Mouse (Mus musculus) heart, embryonic 11.5 days (tissue): ENCODE data around the gene Slc39a12. TPM values are rescaled to one million over a fixed set of nuclear protein-coding genes. Genes with fewer than 3 reads are reported as not detected.

Experiments
- ATAC-seq: fragments of 200-750 bp; cut with Nextera tagmentation; replicated peaks from 2 replicates; pipeline ENCODE4 v1.8.0; 2017; ENCODE audit warnings: moderate library complexity; ENCODE audit not compliant: insufficient number of reproducible peaks, low FRiP score, low TSS enrichment
- H3K27ac ChIP-seq: fragments of 300-500 bp; sonication (generic); 2 replicates; pipeline ENCODE4 v1.5.1; 2014; ENCODE audit warnings: mild to moderate bottlenecking, low read depth, low read length
- H3K27me3 ChIP-seq: fragments of 300-500 bp; sonication (generic); 2 replicates; pipeline ENCODE4 v1.6.1; 2014; ENCODE audit warnings: mild to moderate bottlenecking, low read length, mixed read lengths; ENCODE audit not compliant: control insufficient read depth, insufficient read depth
- H3K36me3 ChIP-seq: fragments of 300-500 bp; sonication (generic); 2 replicates; pipeline ENCODE4 v1.6.1; 2014; ENCODE audit warnings: mild to moderate bottlenecking, low read length, moderate library complexity, mixed read lengths; ENCODE audit not compliant: control insufficient read depth, insufficient read depth
- H3K4me1 ChIP-seq: fragments of 300-500 bp; sonication (generic); 2 replicates; pipeline ENCODE4 v1.6.1; 2014; ENCODE audit warnings: low read length; ENCODE audit not compliant: control insufficient read depth, insufficient read depth
- H3K4me2 ChIP-seq: fragments of 300-500 bp; sonication (generic); 2 replicates; pipeline ENCODE4 v1.6.1; 2014; ENCODE audit warnings: mild to moderate bottlenecking, moderate library complexity
- H3K4me3 ChIP-seq: fragments of 300-500 bp; sonication (generic); 2 replicates; pipeline ENCODE4 v1.5.1; 2014; ENCODE audit warnings: low read depth, low read length
- H3K9ac ChIP-seq: fragments of 300-500 bp; sonication (generic); 2 replicates; pipeline ENCODE4 v1.6.1; 2014; ENCODE audit warnings: mild to moderate bottlenecking, low read depth, low read length, moderate library complexity
- H3K9me3 ChIP-seq: fragments of 300-500 bp; sonication (generic); replicated peaks from 2 replicates; pipeline ENCODE4 v1.6.1; 2016; ENCODE audit warnings: low read length; ENCODE audit not compliant: control insufficient read depth
- WGBS: fragments of 180-500 bp; shearing (Covaris S2); extraction: QIAGEN DNeasy Blood & Tissue Kit; methylation state at CpG from one replicate; pipeline ENCODE4 v1.1.7; 2014; ENCODE audit not compliant: insufficient replicate concordance; 5-methylcytosine and 5-hydroxymethylcytosine counted together
- polyA plus RNA-seq: library from polyadenylated mRNA; unstranded; fragments of >200 nt; fragmentation: Nextera tagmentation; extraction: Ambion mirVana; gene quantifications from 2 replicates; pipeline ENCODE4 v1.2.1, GENCODE M21; 2014

Gene Slc39a12
- polyA plus RNA-seq, 1 experiment from 2014 or later, result not detected

- 69% methylated on average over 3 of the region's 3 CpGs for WGBS
- ATAC-seq, result no peak
- Histone ChIP-seq H3K36me3 (no peaks in the 10 kb centered on the region), H3K27me3 (no peaks in the 10 kb centered on the region), H3K4me2 (no peak overlapping the region), H3K4me1 (no peaks in the 10 kb centered on the region), H3K9ac (no peak overlapping the region), H3K27ac (no peak overlapping the region), H3K9me3 (no peaks in the 10 kb centered on the region), H3K4me3 (no peak overlapping the region)
Observed at GRCm38 (mm10) chr2:14537781-14538180, 149.7 kb downstream of the Slc39a12 start.

- Histone ChIP-seq H3K4me1 (no peaks in the 10 kb centered on the region), H3K4me2 (no peak overlapping the region), H3K4me3 (no peak overlapping the region), H3K9ac (no peak overlapping the region), H3K27ac (no peak overlapping the region), H3K36me3 (no peaks in the 10 kb centered on the region), H3K9me3 (no peaks in the 10 kb centered on the region), H3K27me3 (no peaks in the 10 kb centered on the region)
- 0 out of 2 replicates have a peak, but pooled peaks have one; percentile 18 for ATAC-seq
- 48% methylated on average over 3 of the region's 3 CpGs for WGBS
Observed at GRCm38 (mm10) chr2:14543355-14543754, 155.2 kb downstream of the Slc39a12 start.

GRCm38 (mm10) chr2:14543773-14544172, 155.7 kb downstream of the Slc39a12 start:
- no peak overlapping the region for H3K9ac ChIP-seq
- WGBS, result 80% methylated on average over 2 of the region's 2 CpGs
- no peak overlapping the region for H3K27ac ChIP-seq
- no peak overlapping the region for H3K4me3 ChIP-seq
- no peaks in the 10 kb centered on the region for H3K27me3 ChIP-seq
- no peaks in the 10 kb centered on the region for H3K36me3 ChIP-seq
- no peaks in the 10 kb centered on the region for H3K9me3 ChIP-seq
- no peaks in the 10 kb centered on the region for H3K4me1 ChIP-seq
- ATAC-seq, result no peak
- H3K4me2 ChIP-seq, result no peak overlapping the region

Other genes with a start within 250 kb of the Slc39a12 start
- 0.07 TPM in 1 of 2 replicates, not detected in the other for gene Tmem236, start 213.8 kb upstream of the Slc39a12 start, polyA plus RNA-seq
- gene Mrc1, start 158.9 kb upstream of the Slc39a12 start, polyA plus RNA-seq, result 1.2 and 1.7 TPM in 2 replicates
- 7.6 and 12.2 TPM in 2 replicates for gene Cacnb2, start 214.8 kb downstream of the Slc39a12 start, polyA plus RNA-seq